Comparison of ENCODE assay signal across 24 mouse cellular contexts in genomic region chr19:37100689-37101088, GRCm38 (mm10).
DNase-seq lines count a peak whose midpoint lies in the region; ATAC-seq lines count a peak whose summit lies in the region.
"Had no signal": no experiment of that assay in that cellular context is flagged by ENCODE, and none has a peak within 500 bp of the region (broad histone marks: within the 10 kb centered on the region; RNA-seq: fewer than 3 reads in every experiment).

No protein-coding gene starts in this region.

- 0 out of 2 replicates have a peak, but pooled peaks cover 4% of the 10 kb centered on the region for H3K4me1 ChIP-seq in heart, embryonic 12.5 days (replicated peaks)
- peaks cover 18% of the 10 kb centered on the region for H3K4me1 ChIP-seq in liver, embryonic 15.5 days (replicated peaks)
- H3K4me1 ChIP-seq: embryonic facial prominence, embryonic 10.5 days; forebrain, embryonic 12.5 days; hindbrain, embryonic 15.5 days; limb, embryonic 10.5 days; midbrain, embryonic 12.5 days had no signal

- no peaks in the 10 kb centered on the region for H3K36me3 ChIP-seq in heart, embryonic 12.5 days
- H3K36me3 ChIP-seq in liver, embryonic 15.5 days (replicated peaks) = no peaks in the 10 kb centered on the region
- H3K36me3 ChIP-seq: embryonic facial prominence, embryonic 10.5 days; forebrain, embryonic 12.5 days; G1E; heart, embryonic 15.5 days; hindbrain, embryonic 15.5 days; limb, embryonic 10.5 days; midbrain, embryonic 12.5 days had no signal

- H3K4me2 ChIP-seq in heart, embryonic 12.5 days = no peak overlapping the region
- H3K4me2 ChIP-seq in liver, embryonic 15.5 days = peak overlapping the region; percentile 29
- H3K4me2 ChIP-seq: forebrain, embryonic 12.5 days; heart, embryonic 15.5 days; hindbrain, embryonic 15.5 days; midbrain, embryonic 12.5 days had no signal

- H3K9me3 ChIP-seq in heart, embryonic 12.5 days (replicated peaks) = no peaks in the 10 kb centered on the region
- H3K9me3 ChIP-seq in liver, embryonic 15.5 days (replicated peaks) = no peaks in the 10 kb centered on the region
- H3K9me3 ChIP-seq: embryonic facial prominence, embryonic 10.5 days; forebrain, embryonic 12.5 days; G1E; heart, embryonic 15.5 days; hindbrain, embryonic 15.5 days; limb, embryonic 10.5 days; midbrain, embryonic 12.5 days had no signal

- no peak overlapping the region for H3K4me3 ChIP-seq in heart, embryonic 12.5 days
- no peak overlapping the region for H3K4me3 ChIP-seq in liver, embryonic 15.5 days (replicated peaks)
- H3K4me3 ChIP-seq: embryonic facial prominence, embryonic 10.5 days; forebrain, embryonic 12.5 days; heart, embryonic 15.5 days; hindbrain, embryonic 15.5 days; limb, embryonic 10.5 days; midbrain, embryonic 12.5 days had no signal

- DNase-seq in heart, postnatal 25 days (ENCODE audit: low spot score) = no peak
- DNase-seq in yolk sac, embryonic 10.5 days (ENCODE audit: low spot score) = peak; percentile 4
- DNase-seq in urinary bladder, adult 2 months (ENCODE audit: low spot score) = no peak
- no peak for DNase-seq in frontal cortex, postnatal 10 days (ENCODE audit: low spot score in 2 of 2)
- DNase-seq: adrenal gland, adult 8-10 months; B cell, adult 2 months; cerebellum, adult 9-10 months; kidney, adult 2 months; layer of hippocampus, adult 9-11 months had no signal

- 68% methylated on average over 2 of the region's 2 CpGs for whole genome bisulfite sequencing in heart, embryonic 12.5 days
- 68% methylated on average over 2 of the region's 2 CpGs for WGBS in liver, embryonic 15.5 days (ENCODE audit: insufficient replicate concordance)

- H3K27ac ChIP-seq in heart, embryonic 12.5 days (ENCODE audit: poor library complexity, severe bottlenecking) = no peak overlapping the region
- no peak overlapping the region; the same call in 1 of the 2 replicates for H3K27ac ChIP-seq in liver, embryonic 15.5 days (replicated peaks)
- H3K27ac ChIP-seq: embryonic facial prominence, embryonic 10.5 days; forebrain, embryonic 12.5 days; heart, embryonic 15.5 days; hindbrain, embryonic 15.5 days; kidney, postnatal 0 days; limb, embryonic 10.5 days; macrophage; midbrain, embryonic 12.5 days had no signal

- ATAC-seq in heart, embryonic 12.5 days (ENCODE audit: insufficient number of reproducible peaks, low FRiP score) = peak; percentile 68; the same call in 1 of the 2 replicates
- 0 out of 2 replicates have a peak, but pooled peaks have one; percentile 51 for ATAC-seq in erythroid progenitor cell, adult 5-6 weeks (replicated peaks; ENCODE audit: low FRiP score, poor library complexity, severe bottlenecking)
- peak; percentile 97 for ATAC-seq in liver, embryonic 15.5 days (ENCODE audit: insufficient read depth)
- ATAC-seq: lung, postnatal 0 days; Patski had no signal

- H3K9ac ChIP-seq in heart, embryonic 12.5 days = no peak overlapping the region
- H3K9ac ChIP-seq in liver, embryonic 15.5 days = no peak overlapping the region
- H3K9ac ChIP-seq: forebrain, embryonic 12.5 days; heart, embryonic 15.5 days; hindbrain, embryonic 15.5 days; midbrain, embryonic 12.5 days had no signal

- H3K27me3 ChIP-seq in heart, embryonic 12.5 days (replicated peaks) = no peaks in the 10 kb centered on the region
- no peaks in the 10 kb centered on the region for H3K27me3 ChIP-seq in liver, embryonic 15.5 days
- H3K27me3 ChIP-seq: CH12.LX; forebrain, embryonic 12.5 days; heart, embryonic 15.5 days; hindbrain, embryonic 15.5 days; midbrain, embryonic 12.5 days; Patski had no signal

- intact Hi-C loops in heart, postnatal 25 days (cut with DNase I) = no loop called here
